Mouse (Mus musculus): ENCODE results near the gene Myrip. TPM values are rescaled to one million over a fixed set of nuclear protein-coding genes. Genes with fewer than 3 reads are reported as not detected.

Gene Myrip
- polyA plus RNA-seq, 1 experiment from 2014 or later, result not detected

- peak within 1 kb of the TSS; percentile 88 for H3K4me3 ChIP-seq (ENCODE audit: inconsistent target)
- peaks cover 14% of the 10 kb centered on the region for H3K79me2 ChIP-seq (ENCODE audit: inconsistent target)
- H3K27ac ChIP-seq, result peak within 1 kb of the TSS; percentile 57
- H3K36me3 ChIP-seq (ENCODE audit: inconsistent target), result peaks cover 20% of the 10 kb centered on the region
- 11% methylated on average over 19 of the region's 19 CpGs for WGBS (ENCODE audit: missing documents)
Observed at GRCm38 (mm10) chr9:120492010-120492399, 190.7 kb downstream of the Myrip start, which contains the start of gene Eif1b. Gene Eif1b (plus strand): TSS chr9:120492232.

- Histone ChIP-seq H3K4me3 (ENCODE audit: inconsistent target) (peak overlapping the region; percentile 88), H3K79me2 (ENCODE audit: inconsistent target) (peaks cover 14% of the 10 kb centered on the region), H3K27ac (peak overlapping the region; percentile 57), H3K36me3 (ENCODE audit: inconsistent target) (peaks cover 20% of the 10 kb centered on the region)
- under 1% methylated on average over 89 of the region's 97 CpGs for WGBS (ENCODE audit: missing documents)
Observed at GRCm38 (mm10) chr9:120492400-120493351, 191.4 kb downstream of the Myrip start.

GRCm38 (mm10) chr9:120493781-120494180, 192.5 kb downstream of the Myrip start:
- peaks cover 14% of the 10 kb centered on the region for H3K79me2 ChIP-seq (ENCODE audit: inconsistent target)
- 88% methylated on average over 12 of the region's 12 CpGs for WGBS (ENCODE audit: missing documents)
- peaks cover 20% of the 10 kb centered on the region for H3K36me3 ChIP-seq (ENCODE audit: inconsistent target)
- peak overlapping the region; percentile 88 for H3K4me3 ChIP-seq (ENCODE audit: inconsistent target)
- H3K27ac ChIP-seq, result peak overlapping the region; percentile 57; the same call in 1 of the 2 replicates

- Histone ChIP-seq H3K36me3 (ENCODE audit: inconsistent target) (peaks cover 20% of the 10 kb centered on the region), H3K27ac (no peak overlapping the region), H3K4me3 (ENCODE audit: inconsistent target) (no peak overlapping the region), H3K79me2 (ENCODE audit: inconsistent target) (peaks cover 14% of the 10 kb centered on the region)
- WGBS (ENCODE audit: missing documents), result 16% methylated on average over 3 of the region's 3 CpGs
Observed at GRCm38 (mm10) chr9:120496691-120497090, 195.4 kb downstream of the Myrip start.

GRCm38 (mm10) chr9:120497983-120498382, 196.7 kb downstream of the Myrip start:
- Histone ChIP-seq H3K36me3 (ENCODE audit: inconsistent target) (peaks cover 20% of the 10 kb centered on the region), H3K79me2 (ENCODE audit: inconsistent target) (peaks cover 14% of the 10 kb centered on the region), H3K4me3 (ENCODE audit: inconsistent target) (no peak overlapping the region), H3K27ac (no peak overlapping the region)
- WGBS (ENCODE audit: missing documents), result 91% methylated on average over 5 of the region's 5 CpGs

- Histone ChIP-seq H3K36me3 (ENCODE audit: inconsistent target) (no peaks in the 10 kb centered on the region; the same call in 1 of the 2 replicates), H3K79me2 (ENCODE audit: inconsistent target) (no peaks in the 10 kb centered on the region), H3K4me3 (ENCODE audit: inconsistent target) (no peak overlapping the region), H3K27ac (no peak overlapping the region)
- 45% methylated on average over 10 of the region's 10 CpGs for WGBS (ENCODE audit: missing documents)
Observed at GRCm38 (mm10) chr9:120501191-120501902, 200.0 kb downstream of the Myrip start.

GRCm38 (mm10) chr9:120502013-120502412, 200.7 kb downstream of the Myrip start:
- WGBS (ENCODE audit: missing documents), result 2% methylated on average over 8 of the region's 8 CpGs
- H3K36me3 ChIP-seq (ENCODE audit: inconsistent target), result no peaks in the 10 kb centered on the region
- H3K4me3 ChIP-seq (ENCODE audit: inconsistent target), result no peak overlapping the region
- H3K27ac ChIP-seq, result no peak overlapping the region
- no peaks in the 10 kb centered on the region for H3K79me2 ChIP-seq (ENCODE audit: inconsistent target)

- Histone ChIP-seq H3K27ac (no peak overlapping the region), H3K79me2 (ENCODE audit: inconsistent target) (no peaks in the 10 kb centered on the region), H3K4me3 (ENCODE audit: inconsistent target) (no peak overlapping the region), H3K36me3 (ENCODE audit: inconsistent target) (no peaks in the 10 kb centered on the region)
- WGBS (ENCODE audit: missing documents), result 27% methylated on average over 2 of the region's 2 CpGs
Observed at GRCm38 (mm10) chr9:120504423-120504822, 203.1 kb downstream of the Myrip start.

GRCm38 (mm10) chr9:120511781-120512180, 210.5 kb downstream of the Myrip start:
- WGBS (ENCODE audit: missing documents), result 84% methylated on average over 3 of the region's 3 CpGs
- H3K27ac ChIP-seq, result no peak overlapping the region
- no peaks in the 10 kb centered on the region for H3K79me2 ChIP-seq (ENCODE audit: inconsistent target)
- H3K4me3 ChIP-seq (ENCODE audit: inconsistent target), result no peak overlapping the region
- H3K36me3 ChIP-seq (ENCODE audit: inconsistent target), result no peaks in the 10 kb centered on the region

GRCm38 (mm10) chr9:120516720-120517119, 215.4 kb downstream of the Myrip start:
- Histone ChIP-seq H3K4me3 (ENCODE audit: inconsistent target) (no peak overlapping the region), H3K36me3 (ENCODE audit: inconsistent target) (no peaks in the 10 kb centered on the region), H3K27ac (no peak overlapping the region), H3K79me2 (ENCODE audit: inconsistent target) (no peaks in the 10 kb centered on the region)
- 13% methylated on average over 8 of the region's 8 CpGs for WGBS (ENCODE audit: missing documents)

GRCm38 (mm10) chr9:120518946-120519345, 217.6 kb downstream of the Myrip start:
- Histone ChIP-seq H3K27ac (no peak overlapping the region), H3K36me3 (ENCODE audit: inconsistent target) (no peaks in the 10 kb centered on the region), H3K79me2 (ENCODE audit: inconsistent target) (no peaks in the 10 kb centered on the region), H3K4me3 (ENCODE audit: inconsistent target) (no peak overlapping the region)
- 83% methylated on average over 3 of the region's 3 CpGs for WGBS (ENCODE audit: missing documents)

- Histone ChIP-seq H3K4me3 (ENCODE audit: inconsistent target) (no peak overlapping the region), H3K36me3 (ENCODE audit: inconsistent target) (no peaks in the 10 kb centered on the region), H3K79me2 (ENCODE audit: inconsistent target) (no peaks in the 10 kb centered on the region), H3K27ac (no peak overlapping the region)
- 90% methylated on average over 19 of the region's 19 CpGs for WGBS (ENCODE audit: missing documents)
Observed at GRCm38 (mm10) chr9:120519469-120520125, 218.3 kb downstream of the Myrip start.

- Histone ChIP-seq H3K36me3 (ENCODE audit: inconsistent target) (no peaks in the 10 kb centered on the region), H3K4me3 (ENCODE audit: inconsistent target) (no peak overlapping the region), H3K27ac (no peak overlapping the region), H3K79me2 (ENCODE audit: inconsistent target) (no peaks in the 10 kb centered on the region)
- 70% methylated on average over 1 of the region's 1 CpGs for WGBS (ENCODE audit: missing documents)
Observed at GRCm38 (mm10) chr9:120521161-120521560, 219.8 kb downstream of the Myrip start.

Data from macrophage (primary cell).